Mouse (Mus musculus): ENCODE measurements around the gene Pim3. TPM values are rescaled to one million over a fixed set of nuclear protein-coding genes. Genes with fewer than 3 reads are reported as not detected.

Gene Pim3
- total and polyA plus RNA-seq, 2 experiments from 2014 or later = 72.5 to 95.4 TPM

- ATAC-seq (ENCODE audit: low FRiP score) (peak; percentile 49), DNase-seq (ENCODE audit: low spot score) (peak; percentile 60)
- Histone ChIP-seq H3K4me1 (ENCODE audit: insufficient read depth, low read length) (no peaks in the 10 kb centered on the region), H3K4me2 (ENCODE audit: low read depth, low read length, poor library complexity, severe bottlenecking) (no peak overlapping the region), H3K36me3 (ENCODE audit: insufficient read depth, low read length) (peaks cover 40% of the 10 kb centered on the region), H3K4me3 (ENCODE audit: low read depth, low read length) (no peak overlapping the region), H3K27ac (ENCODE audit: low read depth, low read length) (0 out of 2 replicates have a peak overlapping the region, but pooled peaks have one; percentile 51), H3K9ac (replicated peaks; ENCODE audit: low read length, poor library complexity, severe bottlenecking) (no peak overlapping the region), H3K27me3 (ENCODE audit: insufficient read depth, low read length) (no peaks in the 10 kb centered on the region), H3K9me3 (ENCODE audit: low read length) (no peaks in the 10 kb centered on the region)
- peak; percentile 60 for TF ChIP-seq CTCF (IDR thresholded peaks at IDR 0.05)
- 29% methylated on average over 9 of the region's 9 CpGs for WGBS
Observed at GRCm38 (mm10) chr15:88827991-88828799, 33.8 kb upstream of the Pim3 start.

DNA sequence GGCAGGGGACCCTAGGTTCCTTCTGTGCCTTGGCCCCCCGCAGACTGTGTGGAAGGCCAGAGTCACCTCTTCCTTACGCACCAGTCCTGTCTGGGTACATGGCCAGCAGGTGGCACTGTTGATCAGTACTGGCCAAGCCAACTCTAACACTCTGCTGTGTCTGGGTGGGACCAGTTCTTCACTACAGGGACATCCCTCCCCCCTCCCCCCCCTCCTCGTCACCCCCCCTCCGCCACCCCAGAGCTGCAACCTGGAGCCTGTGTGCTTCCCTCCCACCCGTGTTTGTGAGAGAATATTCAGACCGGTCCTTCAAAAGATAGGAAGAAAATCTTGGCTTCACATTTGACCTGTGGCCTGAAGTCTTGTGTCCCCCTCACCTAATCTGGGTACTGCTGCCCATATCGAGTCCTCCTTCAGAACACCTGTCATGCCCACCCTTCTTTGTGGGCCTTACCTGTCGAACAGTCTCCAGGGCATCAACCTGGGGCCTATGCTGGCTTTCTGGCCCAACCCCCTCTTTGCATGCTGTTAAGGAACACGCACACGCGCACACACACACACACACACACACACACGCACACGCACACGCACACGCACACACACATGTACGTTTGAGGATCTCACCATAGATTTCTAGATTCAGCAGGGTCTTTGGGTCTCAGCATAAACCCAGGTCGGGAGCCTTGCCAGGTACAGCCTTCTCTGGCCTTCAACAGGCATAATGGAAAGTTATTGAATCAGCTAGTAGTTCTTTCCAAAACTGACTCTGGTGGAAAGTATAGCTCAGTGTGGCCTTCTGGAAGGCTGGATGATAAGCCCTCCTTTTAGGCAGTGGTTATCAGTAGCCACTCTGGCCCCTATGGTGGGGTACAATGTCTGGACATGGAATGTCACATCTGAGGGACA is 32.9 kb upstream of the Pim3 start:
- Histone ChIP-seq H3K27me3 (ENCODE audit: insufficient read depth, low read length) (no peaks in the 10 kb centered on the region), H3K9ac (replicated peaks; ENCODE audit: low read length, poor library complexity, severe bottlenecking) (no peak overlapping the region), H3K27ac (ENCODE audit: low read depth, low read length) (0 out of 2 replicates have a peak overlapping the region, but pooled peaks have one; percentile 51), H3K4me2 (ENCODE audit: low read depth, low read length, poor library complexity, severe bottlenecking) (no peak overlapping the region), H3K4me1 (ENCODE audit: insufficient read depth, low read length) (no peaks in the 10 kb centered on the region), H3K4me3 (ENCODE audit: low read depth, low read length) (no peak overlapping the region), H3K9me3 (ENCODE audit: low read length) (no peaks in the 10 kb centered on the region), H3K36me3 (ENCODE audit: insufficient read depth, low read length) (peaks cover 32% of the 10 kb centered on the region)
- DNase-seq (ENCODE audit: low spot score) (peak; percentile 87), ATAC-seq (ENCODE audit: low FRiP score) (peak; percentile 87; the same call in 1 of the 2 replicates)
- WGBS = 63% methylated on average over 16 of the region's 17 CpGs
- TF ChIP-seq CTCF (IDR thresholded peaks at IDR 0.05) = peak; percentile 82

- no peaks in the 10 kb centered on the region for H3K27me3 ChIP-seq (ENCODE audit: insufficient read depth, low read length)
- H3K27ac ChIP-seq (ENCODE audit: low read depth, low read length) = no peak overlapping the region
- H3K4me1 ChIP-seq (ENCODE audit: insufficient read depth, low read length) = no peaks in the 10 kb centered on the region
- no peak overlapping the region for H3K4me3 ChIP-seq (ENCODE audit: low read depth, low read length)
- 0 out of 2 replicates have a peak, but pooled peaks have one; percentile 2 for TF ChIP-seq CTCF (IDR thresholded peaks at IDR 0.05)
- no peak overlapping the region for H3K4me2 ChIP-seq (ENCODE audit: low read depth, low read length, poor library complexity, severe bottlenecking)
- DNase-seq (ENCODE audit: low spot score) (no peak), ATAC-seq (ENCODE audit: low FRiP score) (no peak)
- no peak overlapping the region for H3K9ac ChIP-seq (replicated peaks; ENCODE audit: low read length, poor library complexity, severe bottlenecking)
- no peaks in the 10 kb centered on the region for H3K9me3 ChIP-seq (ENCODE audit: low read length)
- H3K36me3 ChIP-seq (ENCODE audit: insufficient read depth, low read length) = peaks cover 23% of the 10 kb centered on the region
- WGBS = 76% methylated on average over 6 of the region's 6 CpGs
Observed at GRCm38 (mm10) chr15:88829791-88830440, 32.1 kb upstream of the Pim3 start.

DNA sequence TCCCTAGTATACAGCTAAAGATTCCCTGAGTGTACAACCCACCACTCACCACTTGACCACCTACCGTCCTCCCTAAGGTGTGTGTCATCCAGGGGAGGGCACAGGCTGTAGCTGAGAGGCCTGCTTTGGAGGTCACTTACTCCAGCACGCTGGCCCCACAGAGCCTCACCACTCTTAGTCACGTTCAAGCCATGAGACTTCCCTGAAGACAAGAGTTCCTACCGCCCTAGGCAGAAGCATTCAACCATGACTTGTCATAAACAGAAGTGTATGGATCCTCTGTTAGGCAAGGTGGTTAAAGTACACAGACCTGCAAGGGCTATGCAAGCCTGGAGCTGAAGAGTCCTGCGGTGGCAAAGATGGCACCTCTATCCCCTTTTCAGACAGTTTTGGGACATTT is 31.3 kb upstream of the Pim3 start:
- H3K4me3 ChIP-seq (ENCODE audit: low read depth, low read length) = no peak overlapping the region
- H3K4me1 ChIP-seq (ENCODE audit: insufficient read depth, low read length) = no peaks in the 10 kb centered on the region
- DNase-seq (ENCODE audit: low spot score) (no peak), ATAC-seq (ENCODE audit: low FRiP score) (no peak)
- 82% methylated on average over 5 of the region's 5 CpGs for WGBS
- peaks cover 16% of the 10 kb centered on the region; the same call in 1 of the 2 replicates for H3K36me3 ChIP-seq (ENCODE audit: insufficient read depth, low read length)
- H3K27ac ChIP-seq (ENCODE audit: low read depth, low read length) = no peak overlapping the region
- no peak for TF ChIP-seq CTCF (IDR thresholded peaks at IDR 0.05)
- H3K4me2 ChIP-seq (ENCODE audit: low read depth, low read length, poor library complexity, severe bottlenecking) = no peak overlapping the region
- no peaks in the 10 kb centered on the region for H3K9me3 ChIP-seq (ENCODE audit: low read length)
- no peak overlapping the region for H3K9ac ChIP-seq (replicated peaks; ENCODE audit: low read length, poor library complexity, severe bottlenecking)
- H3K27me3 ChIP-seq (ENCODE audit: insufficient read depth, low read length) = no peaks in the 10 kb centered on the region

DNA sequence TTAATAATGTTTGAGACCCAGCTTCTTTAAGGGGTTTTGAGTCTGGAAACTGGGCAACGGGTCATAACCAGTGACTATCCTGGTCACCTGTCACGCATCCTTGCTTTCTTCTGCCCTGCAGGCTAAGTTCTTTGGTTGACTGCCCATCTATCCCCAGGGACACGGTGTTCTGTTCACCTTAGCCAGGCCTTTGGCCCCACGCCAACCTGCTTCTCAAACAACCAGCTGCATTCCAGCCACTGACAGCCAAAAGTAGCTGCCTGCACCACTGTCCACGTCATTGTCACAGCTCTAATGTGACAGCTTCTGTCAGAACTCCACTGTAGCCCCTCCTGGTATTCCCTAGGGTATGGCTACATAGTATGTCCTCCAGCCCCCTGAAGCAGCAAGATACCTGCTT is 30.5 kb upstream of the Pim3 start:
- Histone ChIP-seq H3K9ac (replicated peaks; ENCODE audit: low read length, poor library complexity, severe bottlenecking) (no peak overlapping the region), H3K27me3 (ENCODE audit: insufficient read depth, low read length) (no peaks in the 10 kb centered on the region), H3K4me1 (ENCODE audit: insufficient read depth, low read length) (no peaks in the 10 kb centered on the region), H3K36me3 (ENCODE audit: insufficient read depth, low read length) (peaks cover 8% of the 10 kb centered on the region; the same call in 1 of the 2 replicates), H3K4me3 (ENCODE audit: low read depth, low read length) (no peak overlapping the region), H3K9me3 (ENCODE audit: low read length) (no peaks in the 10 kb centered on the region), H3K4me2 (ENCODE audit: low read depth, low read length, poor library complexity, severe bottlenecking) (no peak overlapping the region), H3K27ac (ENCODE audit: low read depth, low read length) (no peak overlapping the region)
- ATAC-seq (ENCODE audit: low FRiP score) (no peak), DNase-seq (ENCODE audit: low spot score) (no peak)
- TF ChIP-seq CTCF (IDR thresholded peaks at IDR 0.05) = no peak
- WGBS = 57% methylated on average over 5 of the region's 5 CpGs

All from midbrain, postnatal 0 days (tissue).